Mouse (Mus musculus) stomach, embryonic 14.5 days (tissue): ENCODE measurements around the gene Tapt1. TPM values are rescaled to one million over a fixed set of nuclear protein-coding genes. Genes with fewer than 3 reads are reported as not detected.

Experiments used
- ATAC-seq: fragments of 200-750 bp; cut with Nextera tagmentation; 2 replicates; pipeline ENCODE4 v1.8.0; 2017; ENCODE audit warnings: low read depth, moderate TSS enrichment; ENCODE audit not compliant: insufficient number of reproducible peaks, insufficient read depth, low FRiP score
- H3K27ac ChIP-seq: fragments of 300-500 bp; sonication (generic); 2 replicates; pipeline ENCODE4 v1.5.1; 2014; ENCODE audit warnings: mild to moderate bottlenecking, low read length, moderate library complexity, mixed read lengths
- H3K27me3 ChIP-seq: fragments of 300-500 bp; sonication (generic); 2 replicates; pipeline ENCODE4 v1.6.1; 2014; ENCODE audit warnings: low read length, control low read depth, mixed read lengths; ENCODE audit not compliant: control insufficient read depth, insufficient read depth
- H3K36me3 ChIP-seq: fragments of 300-500 bp; sonication (generic); 2 replicates; pipeline ENCODE4 v1.6.1; 2014; ENCODE audit warnings: mild to moderate bottlenecking, control low read depth, low read length, moderate library complexity, mixed read lengths; ENCODE audit not compliant: control insufficient read depth, insufficient read depth
- H3K4me1 ChIP-seq: fragments of 300-500 bp; sonication (generic); 2 replicates; pipeline ENCODE4 v1.6.1; 2014; ENCODE audit warnings: low read length, control low read depth, mixed read lengths; ENCODE audit not compliant: control insufficient read depth, insufficient read depth
- H3K4me2 ChIP-seq: fragments of 300-500 bp; sonication (generic); replicated peaks from 2 replicates; pipeline ENCODE4 v1.6.1; 2014; ENCODE audit warnings: low read depth, low read length, control low read depth
- H3K4me3 ChIP-seq: fragments of 300-500 bp; sonication (generic); 2 replicates; pipeline ENCODE4 v1.5.1; 2014; ENCODE audit warnings: low read depth, low read length, control low read depth
- H3K9ac ChIP-seq: fragments of 300-500 bp; sonication (generic); replicated peaks from 2 replicates; pipeline ENCODE4 v1.6.1; 2014; ENCODE audit warnings: low read depth, mild to moderate bottlenecking, control low read depth, low read length, moderate library complexity, mixed read lengths
- H3K9me3 ChIP-seq: fragments of 300-500 bp; sonication (generic); 2 replicates; pipeline ENCODE4 v1.6.1; 2016; ENCODE audit warnings: low read depth, low read length, control low read depth; ENCODE audit not compliant: control insufficient read depth
- WGBS: fragments of 180-500 bp; shearing (Covaris S2); extraction: QIAGEN DNeasy Blood & Tissue Kit; methylation state at CpG from one replicate; pipeline ENCODE4 v1.1.7; 2014; 5-methylcytosine and 5-hydroxymethylcytosine counted together
- polyA plus RNA-seq: library from polyadenylated mRNA; unstranded; fragments of >200 nt; fragmentation: Nextera tagmentation; extraction: Ambion mirVana; gene quantifications from 2 replicates; pipeline ENCODE4 v1.2.1, GENCODE M21; 2014

The Tapt1 gene
- polyA plus RNA-seq, 1 experiment from 2014 or later = 34.0 TPM

DNA sequence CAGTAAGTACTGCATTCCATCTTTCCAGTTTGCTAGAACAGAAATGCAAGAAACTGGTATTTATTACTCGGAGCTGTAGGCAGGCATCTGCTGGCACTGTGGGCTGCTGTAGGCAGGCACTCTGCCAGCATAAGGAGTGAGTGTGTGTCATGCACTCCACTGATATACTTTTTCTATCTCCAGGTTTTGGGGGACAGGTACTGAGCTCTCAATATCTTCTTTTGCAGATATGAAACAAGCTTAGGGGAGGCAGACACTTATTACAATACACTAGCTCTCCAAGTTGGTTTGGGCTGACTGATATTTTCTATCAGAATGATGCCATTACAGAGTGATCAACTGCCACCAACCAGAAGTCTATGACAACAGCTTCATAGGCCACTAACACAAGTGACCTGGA is 23.0 kb downstream of the Tapt1 start:
- no peaks in the 10 kb centered on the region for H3K4me1 ChIP-seq
- H3K4me3 ChIP-seq = no peak overlapping the region
- ATAC-seq = no peak; the same call in 1 of the 2 replicates
- no peaks in the 10 kb centered on the region for H3K9me3 ChIP-seq
- WGBS = 80% methylated on average over 1 of the region's 1 CpGs
- no peaks in the 10 kb centered on the region for H3K27me3 ChIP-seq
- H3K27ac ChIP-seq = no peak overlapping the region
- H3K4me2 ChIP-seq = no peak overlapping the region
- H3K36me3 ChIP-seq = no peaks in the 10 kb centered on the region; the same call in none of the 2 replicates
- no peak overlapping the region for H3K9ac ChIP-seq

GRCm38 (mm10) chr5:44201665-44202064 is 24.8 kb downstream of the Tapt1 start:
- H3K9me3 ChIP-seq = no peaks in the 10 kb centered on the region
- H3K4me3 ChIP-seq = no peak overlapping the region
- no peaks in the 10 kb centered on the region; the same call in none of the 2 replicates for H3K36me3 ChIP-seq
- no peak overlapping the region for H3K9ac ChIP-seq
- no peaks in the 10 kb centered on the region for H3K27me3 ChIP-seq
- H3K4me2 ChIP-seq = no peak overlapping the region
- H3K4me1 ChIP-seq = no peaks in the 10 kb centered on the region
- no peak overlapping the region for H3K27ac ChIP-seq
- no peak for ATAC-seq

DNA sequence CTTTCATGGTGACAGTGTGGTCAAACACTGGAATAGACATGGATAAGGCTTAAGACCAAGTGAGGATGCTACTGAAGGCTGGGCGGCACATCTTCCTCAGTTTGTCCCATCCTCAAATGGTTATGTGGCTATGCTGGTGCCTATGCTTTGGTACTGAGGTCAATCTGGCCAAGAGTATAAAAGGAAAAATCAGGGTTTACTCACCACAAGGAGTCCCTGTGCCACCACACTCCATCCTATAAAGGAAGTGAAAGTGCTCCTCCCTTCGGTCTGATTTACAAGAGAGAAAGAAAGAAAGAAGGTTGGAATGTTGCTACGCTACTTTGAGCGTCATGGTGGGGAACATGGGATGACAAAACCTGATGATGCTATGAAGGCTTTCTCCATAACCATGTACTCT is 27.3 kb downstream of the Tapt1 start:
- no peak for ATAC-seq
- 93% methylated on average over 4 of the region's 4 CpGs for WGBS
- H3K36me3 ChIP-seq = peaks cover under 1% of the 10 kb centered on the region

GRCm38 (mm10) chr5:44198471-44198870 is 28.0 kb downstream of the Tapt1 start:
- Histone ChIP-seq H3K4me1 (no peaks in the 10 kb centered on the region), H3K4me3 (no peak overlapping the region), H3K9me3 (no peaks in the 10 kb centered on the region), H3K4me2 (no peak overlapping the region), H3K36me3 (peaks cover 6% of the 10 kb centered on the region), H3K27ac (no peak overlapping the region), H3K9ac (no peak overlapping the region), H3K27me3 (no peaks in the 10 kb centered on the region)
- no peak for ATAC-seq
- 95% methylated on average over 4 of the region's 4 CpGs for WGBS

More for the DNA sequence above, 27.3 kb downstream of the Tapt1 start:
- H3K4me3 ChIP-seq = no peak overlapping the region
- no peaks in the 10 kb centered on the region for H3K27me3 ChIP-seq
- no peaks in the 10 kb centered on the region for H3K9me3 ChIP-seq
- no peak overlapping the region for H3K9ac ChIP-seq
- H3K4me1 ChIP-seq = no peaks in the 10 kb centered on the region
- H3K27ac ChIP-seq = no peak overlapping the region
- no peak overlapping the region for H3K4me2 ChIP-seq

DNA sequence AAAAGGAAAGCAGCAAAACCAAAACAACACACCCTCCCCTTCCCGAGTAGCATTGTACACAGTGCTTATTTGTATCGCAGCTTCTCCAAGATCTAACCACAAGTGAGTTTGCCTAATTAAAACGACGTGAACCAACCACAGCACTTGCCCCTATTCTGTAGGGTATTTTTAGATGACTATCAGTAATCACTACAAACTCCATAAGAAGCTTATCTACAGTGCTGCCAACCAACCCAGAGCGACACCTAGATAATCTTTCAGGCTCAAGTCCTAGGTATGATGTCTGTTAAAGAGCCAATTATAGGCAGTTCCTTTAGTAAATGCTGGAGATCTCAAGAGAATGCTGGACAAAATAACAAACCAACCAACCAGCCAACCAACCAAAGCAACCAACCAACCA is 28.6 kb downstream of the Tapt1 start:
- H3K4me2 ChIP-seq = no peak overlapping the region
- ATAC-seq = no peak
- H3K4me1 ChIP-seq = no peaks in the 10 kb centered on the region
- no peak overlapping the region for H3K9ac ChIP-seq
- no peak overlapping the region for H3K27ac ChIP-seq
- H3K4me3 ChIP-seq = no peak overlapping the region
- 84% methylated on average over 5 of the region's 5 CpGs for WGBS
- H3K27me3 ChIP-seq = no peaks in the 10 kb centered on the region
- H3K36me3 ChIP-seq = peaks cover 12% of the 10 kb centered on the region
- H3K9me3 ChIP-seq = no peaks in the 10 kb centered on the region

- H3K9ac ChIP-seq = no peak overlapping the region
- no peaks in the 10 kb centered on the region for H3K4me1 ChIP-seq
- no peak overlapping the region for H3K4me2 ChIP-seq
- 73% methylated on average over 4 of the region's 4 CpGs for WGBS
- no peaks in the 10 kb centered on the region for H3K27me3 ChIP-seq
- no peak overlapping the region for H3K4me3 ChIP-seq
- H3K27ac ChIP-seq = no peak overlapping the region
- peaks cover 12% of the 10 kb centered on the region for H3K36me3 ChIP-seq
- no peaks in the 10 kb centered on the region for H3K9me3 ChIP-seq
- ATAC-seq = no peak
These were observed 30.3 kb downstream of the Tapt1 start for GRCm38 (mm10) chr5:44196167-44196566.

GRCm38 (mm10) chr5:44187370-44187769 is 39.1 kb downstream of the Tapt1 start:
- Histone ChIP-seq H3K4me1 (no peaks in the 10 kb centered on the region), H3K9ac (no peak overlapping the region), H3K9me3 (no peaks in the 10 kb centered on the region), H3K27me3 (no peaks in the 10 kb centered on the region), H3K4me3 (no peak overlapping the region), H3K27ac (no peak overlapping the region), H3K36me3 (peaks cover 40% of the 10 kb centered on the region), H3K4me2 (no peak overlapping the region)
- no peak for ATAC-seq

DNA sequence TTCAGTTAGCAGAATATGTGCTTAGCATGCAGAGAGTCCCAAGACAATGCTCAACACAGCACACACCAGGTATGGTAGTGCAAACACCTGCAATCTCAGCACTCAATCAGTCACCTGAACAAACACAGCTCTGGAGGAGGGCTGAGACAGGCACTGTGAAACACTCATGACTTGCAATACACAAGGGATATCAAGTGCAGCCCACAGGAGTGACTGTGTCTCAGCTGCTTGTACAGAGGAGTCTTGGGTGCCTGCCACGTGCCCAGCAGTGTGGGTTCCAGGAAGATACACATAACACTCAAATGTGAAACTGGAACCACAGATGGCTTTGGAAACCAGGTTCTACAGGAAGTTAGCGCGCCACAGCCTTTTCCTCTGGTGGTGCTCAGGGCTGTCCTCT is 44.8 kb downstream of the Tapt1 start:
- Histone ChIP-seq H3K27me3 (no peaks in the 10 kb centered on the region), H3K4me2 (no peak overlapping the region), H3K36me3 (peaks cover 42% of the 10 kb centered on the region), H3K4me1 (no peaks in the 10 kb centered on the region), H3K4me3 (no peak overlapping the region), H3K27ac (no peak overlapping the region), H3K9me3 (no peaks in the 10 kb centered on the region), H3K9ac (no peak overlapping the region)
- peak; percentile 80 for ATAC-seq
- 87% methylated on average over 3 of the region's 3 CpGs for WGBS

- ATAC-seq = no peak
- H3K9me3 ChIP-seq = no peaks in the 10 kb centered on the region
- no peak overlapping the region for H3K4me2 ChIP-seq
- H3K4me3 ChIP-seq = no peak overlapping the region
- no peak overlapping the region for H3K27ac ChIP-seq
- no peak overlapping the region for H3K9ac ChIP-seq
- 77% methylated on average over 3 of the region's 3 CpGs for WGBS
- H3K4me1 ChIP-seq = no peaks in the 10 kb centered on the region
- H3K27me3 ChIP-seq = no peaks in the 10 kb centered on the region
- H3K36me3 ChIP-seq = peaks cover 50% of the 10 kb centered on the region
These were observed 46.0 kb downstream of the Tapt1 start for GRCm38 (mm10) chr5:44180450-44180849.
